31 mouse cellular contexts compared by ENCODE assay signal in genomic region chr5:120831031-120831430, GRCm38 (mm10). TPM values are rescaled to one million over a fixed set of nuclear protein-coding genes. Genes with fewer than 3 reads are reported as not detected.
DNase-seq lines count a peak whose midpoint lies in the region; ATAC-seq lines count a peak whose summit lies in the region.
"Had no signal": no experiment of that assay in that cellular context is flagged by ENCODE, and none has a peak within 500 bp of the region (broad histone marks: within the 10 kb centered on the region; RNA-seq: fewer than 3 reads in every experiment).

No protein-coding gene starts in this region.

- ATAC-seq in common myeloid progenitor, adult 5-6 weeks (replicated peaks; ENCODE audit: low read depth, poor library complexity, severe bottlenecking): peak; percentile 78
- 0 out of 2 replicates have a peak, but pooled peaks have one; percentile 22 for ATAC-seq in monocyte, adult 5-6 weeks (replicated peaks; ENCODE audit: insufficient number of reproducible peaks, low FRiP score, low TSS enrichment, poor library complexity, severe bottlenecking)
- ATAC-seq: forebrain, postnatal 0 days; intestine, embryonic 15.5 days had no signal

- peak; percentile 87 for DNase-seq in 416B (ENCODE audit: low read depth)
- DNase-seq in CD4-positive, CD25-positive, alpha-beta regulatory T cell, adult 2 months (ENCODE audit: low read depth, low spot score): peak; percentile 87
- DNase-seq in frontal cortex, adult 2 months (ENCODE audit: extremely low spot score in 1 of 2, low spot score in 1 of 2): no peak
- no peak for DNase-seq in cerebellum, postnatal 14 days
- DNase-seq in kidney, adult 11 months: no peak
- no peak for DNase-seq in cerebellum, adult 9-11 months
- DNase-seq: adrenal gland, adult 2 months; cerebellum, adult 9-10 months; forebrain, postnatal 0 days; right cerebral cortex, postnatal 14 days had no signal

RNA-seq across cellular contexts. Expression of gene Oas1f, which starts 16.1 kb away (rescaled TPM):
- total RNA-seq in common myeloid progenitor, adult 5-6 weeks (2017): not detected in 2 replicates
- total RNA-seq in monocyte, adult 5-6 weeks (2017): not detected in 3 replicates
- not detected in 2 replicates for polyA plus RNA-seq in frontal cortex, adult 2 months (2012; rRNA removed)
- total RNA-seq: adrenal gland, adult 2 months; forebrain, postnatal 0 days; gastrocnemius, adult 18-20 months; gastrocnemius, postnatal 4 days; layer of hippocampus, postnatal 14 days; left cerebral cortex, postnatal 14 days had no signal
- polyA plus RNA-seq: adrenal gland, adult 2 months; forebrain, postnatal 0 days; heart, embryonic 10.5 days; heart, postnatal 0 days; hindbrain, embryonic 12.5 days; intestine, embryonic 15.5 days; kidney, embryonic 15.5 days; limb, embryonic 14.5 days; liver, embryonic 14.5 days; lung, embryonic 15.5 days; macrophage; midbrain, embryonic 12.5 days; neural tube, embryonic 15.5 days; spleen, adult 2 months; stomach, embryonic 15.5 days had no signal

RNA-seq across cellular contexts. Expression of gene Oas1c, which starts 18.7 kb away (rescaled TPM):
- 0.78 and 3.1 TPM in 2 replicates for total RNA-seq in common myeloid progenitor, adult 5-6 weeks (2017)
- total RNA-seq in monocyte, adult 5-6 weeks (2017): 5.0 to 10.6 TPM (median 7.6 TPM) in 3 replicates
- polyA plus RNA-seq in frontal cortex, adult 2 months (2012; rRNA removed): 1.2 and 1.6 TPM in 2 replicates

RNA-seq across cellular contexts. Expression of gene Oas1h, which starts 30.2 kb away (rescaled TPM):
- not detected in 2 replicates for total RNA-seq in common myeloid progenitor, adult 5-6 weeks (2017)
- total RNA-seq in monocyte, adult 5-6 weeks (2017): not detected in 3 replicates
- polyA plus RNA-seq in frontal cortex, adult 2 months (2012; rRNA removed): not detected in 2 replicates
- total RNA-seq: adrenal gland, adult 2 months; forebrain, postnatal 0 days; gastrocnemius, adult 18-20 months; gastrocnemius, postnatal 4 days; layer of hippocampus, postnatal 14 days; left cerebral cortex, postnatal 14 days had no signal
- polyA plus RNA-seq: adrenal gland, adult 2 months; embryonic facial prominence, embryonic 14.5 days; forebrain, postnatal 0 days; heart, embryonic 10.5 days; heart, postnatal 0 days; hindbrain, embryonic 12.5 days; intestine, embryonic 15.5 days; kidney, embryonic 15.5 days; large intestine, adult 2 months; limb, embryonic 14.5 days; liver, embryonic 14.5 days; lung, embryonic 15.5 days; macrophage; midbrain, embryonic 12.5 days; neural tube, embryonic 15.5 days; spleen, adult 2 months; stomach, embryonic 15.5 days had no signal

RNA-seq across cellular contexts. Expression of gene Oas1e, which starts 35.7 kb away (rescaled TPM):
- not detected in 2 replicates for total RNA-seq in common myeloid progenitor, adult 5-6 weeks (2017)
- not detected in 3 replicates for total RNA-seq in monocyte, adult 5-6 weeks (2017)
- polyA plus RNA-seq in frontal cortex, adult 2 months (2012; rRNA removed): not detected in 2 replicates
- total RNA-seq: adrenal gland, adult 2 months; forebrain, postnatal 0 days; gastrocnemius, adult 18-20 months; gastrocnemius, postnatal 4 days; layer of hippocampus, postnatal 14 days; left cerebral cortex, postnatal 14 days had no signal
- polyA plus RNA-seq: adrenal gland, adult 2 months; heart, postnatal 0 days; intestine, embryonic 15.5 days; kidney, embryonic 15.5 days; limb, embryonic 14.5 days; liver, embryonic 14.5 days; lung, embryonic 15.5 days; macrophage; midbrain, embryonic 12.5 days; stomach, embryonic 15.5 days had no signal

RNA-seq across cellular contexts. Expression of gene Oas3, which starts 53.6 kb away (rescaled TPM):
- total RNA-seq in common myeloid progenitor, adult 5-6 weeks (2017): 1.9 and 4.8 TPM in 2 replicates
- total RNA-seq in monocyte, adult 5-6 weeks (2017): 6.3 to 13.2 TPM (median 8.3 TPM) in 3 replicates
- 0.08 and 0.10 TPM in 2 replicates for polyA plus RNA-seq in frontal cortex, adult 2 months (2012; rRNA removed)
- total RNA-seq: gastrocnemius, adult 18-20 months; gastrocnemius, postnatal 4 days; layer of hippocampus, postnatal 14 days; left cerebral cortex, postnatal 14 days had no signal

Comparison
In these comparisons a context has a peak if more than half of its experiments do, and no peak if none do; other contexts are left out.
1. DNase-seq: peak in 416B (single experiment) and CD4-positive, CD25-positive, alpha-beta regulatory T cell, adult 2 months (single experiment); none in frontal cortex, adult 2 months (0 of 2), cerebellum, postnatal 14 days (0 of 2), kidney, adult 11 months (single experiment) and cerebellum, adult 9-11 months (single experiment).